Mouse (Mus musculus) limb, embryonic 14.5 days (tissue): ENCODE data around the gene Ildr2. TPM values are rescaled to one million over a fixed set of nuclear protein-coding genes. Genes with fewer than 3 reads are reported as not detected.

Experiments
- ATAC-seq: fragments of 200-750 bp; cut with Nextera tagmentation; 2 replicates; pipeline ENCODE4 v1.8.0; 2017; ENCODE audit warnings: low read depth, moderate number of reproducible peaks, moderate TSS enrichment; ENCODE audit not compliant: low FRiP score
- DNase-seq: peaks from one replicate; pipeline ENCODE4 v3.0.0-alpha.2; 2015; ENCODE audit warnings: low spot score
- H3K27ac ChIP-seq: fragments of 300-500 bp; sonication (generic); replicated peaks from 2 replicates; pipeline ENCODE4 v1.5.1; 2014; ENCODE audit warnings: low read depth, mild to moderate bottlenecking, low read length, moderate library complexity, mixed read lengths
- H3K27me3 ChIP-seq: fragments of 300-500 bp; sonication (generic); 2 replicates; pipeline ENCODE4 v1.6.1; 2014; ENCODE audit warnings: low read length, mixed read lengths; ENCODE audit not compliant: control insufficient read depth, insufficient read depth
- H3K36me3 ChIP-seq: fragments of 300-500 bp; sonication (generic); 2 replicates; pipeline ENCODE4 v1.6.1; 2014; ENCODE audit warnings: mild to moderate bottlenecking, low read length, moderate library complexity, mixed read lengths; ENCODE audit not compliant: control insufficient read depth, insufficient read depth
- H3K4me1 ChIP-seq: fragments of 300-500 bp; sonication (generic); 2 replicates; pipeline ENCODE4 v1.6.1; 2014; ENCODE audit warnings: antibody characterized with exemption, low read length, mixed read lengths; ENCODE audit not compliant: control insufficient read depth, insufficient read depth
- H3K4me2 ChIP-seq: fragments of 300-500 bp; sonication (generic); replicated peaks from 2 replicates; pipeline ENCODE4 v1.6.1; 2014; ENCODE audit warnings: low read depth, mild to moderate bottlenecking, low read length, moderate library complexity; ENCODE audit not compliant: severe bottlenecking
- H3K4me3 ChIP-seq: fragments of 300-500 bp; sonication (generic); replicated peaks from 2 replicates; pipeline ENCODE4 v1.5.1; 2014; ENCODE audit warnings: low read length
- H3K9ac ChIP-seq: fragments of 300-500 bp; sonication (generic); 2 replicates; pipeline ENCODE4 v1.6.1; 2014; ENCODE audit warnings: mild to moderate bottlenecking, low read depth, low read length, moderate library complexity; ENCODE audit not compliant: severe bottlenecking
- H3K9me3 ChIP-seq: fragments of 300-500 bp; sonication (generic); 2 replicates; pipeline ENCODE4 v1.6.1; 2016; ENCODE audit warnings: low read length; ENCODE audit not compliant: control insufficient read depth
- POLR2A ChIP-seq: fragments of 200-500 bp; IDR thresholded peaks from 2 replicates; pipeline ENCODE4 v1.8.0; 2012; ENCODE audit warnings: inconsistent platforms, mild to moderate bottlenecking, moderate library complexity, borderline replicate concordance; ENCODE audit not compliant: insufficient read depth, insufficient read length; ENCODE audit errors: extremely low read depth
- WGBS: fragments of 180-500 bp; shearing (Covaris S2); extraction: QIAGEN DNeasy Blood & Tissue Kit; methylation state at CpG from one replicate; pipeline ENCODE4 v1.1.7; 2014; 5-methylcytosine and 5-hydroxymethylcytosine counted together
- polyA plus RNA-seq, 2 experiments: library from polyadenylated mRNA; depleted of rRNA in 1 of 2; stranded (reverse) in 1 of 2; unstranded in 1 of 2; fragments of >200 nt; fragmentation: Nextera tagmentation in 1 of 2; extraction: Ambion mirVana in 1 of 2; gene quantifications; 2 replicates each; pipeline versions ENCODE4 v1.2.1 to v1.2.3; 2012 to 2014

Ildr2 gene
- polyA plus RNA-seq, 2 experiments: 0.31 to 0.33 TPM

- 37% methylated on average over 9 of the region's 9 CpGs for WGBS
- H3K36me3 ChIP-seq: no peaks in the 10 kb centered on the region
- peaks cover 22% of the 10 kb centered on the region for H3K4me1 ChIP-seq
Measured at GRCm38 (mm10) chr1:166279580-166280206, 25.8 kb downstream of the Ildr2 start.

DNA sequence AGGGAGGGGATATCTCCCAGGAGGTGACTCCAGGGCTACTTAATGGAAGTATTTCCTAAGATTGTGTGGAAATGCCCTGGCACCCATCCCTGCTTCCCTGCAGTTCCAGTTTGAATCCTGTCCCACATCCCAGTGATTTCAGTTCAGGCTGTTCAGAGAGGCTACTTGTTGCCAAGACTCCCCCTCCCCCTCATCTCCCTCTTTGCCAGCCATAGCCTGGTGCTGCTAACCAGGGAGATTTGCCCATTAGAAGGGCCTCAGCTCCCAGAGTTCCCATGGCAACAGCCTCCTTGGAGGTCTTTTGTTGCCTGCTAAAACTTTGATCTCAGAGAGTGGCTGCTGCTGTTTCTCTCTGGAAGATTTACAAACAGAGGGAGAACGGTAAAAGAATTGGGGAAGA lies 26.6 kb downstream of the Ildr2 start:
- WGBS: 12% methylated on average over 1 of the region's 1 CpGs
- DNase-seq: peak; percentile 55
- no peaks in the 10 kb centered on the region for H3K27me3 ChIP-seq
- no peaks in the 10 kb centered on the region for H3K9me3 ChIP-seq
- H3K9ac ChIP-seq: no peak overlapping the region
- peak; percentile 60; the same call in 1 of the 2 replicates for ATAC-seq
- H3K36me3 ChIP-seq: no peaks in the 10 kb centered on the region
- no peak overlapping the region for H3K4me3 ChIP-seq
- no peak overlapping the region for H3K27ac ChIP-seq
- no peak for TF ChIP-seq POLR2A
- H3K4me2 ChIP-seq: 0 out of 2 replicates have a peak overlapping the region, but pooled peaks have one; percentile 3
- peaks cover 22% of the 10 kb centered on the region for H3K4me1 ChIP-seq

More at GRCm38 (mm10) chr1:166279580-166280206, 25.8 kb downstream of the Ildr2 start:
- ATAC-seq (peak; percentile 24; the same call in 1 of the 2 replicates), DNase-seq (no peak)
- Histone ChIP-seq H3K4me3 (no peak overlapping the region), H3K4me2 (no peak overlapping the region), H3K9me3 (no peaks in the 10 kb centered on the region), H3K9ac (no peak overlapping the region), H3K27me3 (no peaks in the 10 kb centered on the region), H3K27ac (no peak overlapping the region)
- TF ChIP-seq POLR2A: no peak

GRCm38 (mm10) chr1:166281287-166281686 lies 27.3 kb downstream of the Ildr2 start:
- Histone ChIP-seq H3K4me2 (no peak overlapping the region), H3K36me3 (no peaks in the 10 kb centered on the region), H3K4me1 (peaks cover 22% of the 10 kb centered on the region), H3K27ac (no peak overlapping the region), H3K27me3 (no peaks in the 10 kb centered on the region), H3K4me3 (no peak overlapping the region), H3K9ac (no peak overlapping the region), H3K9me3 (no peaks in the 10 kb centered on the region)
- ATAC-seq (no peak), DNase-seq (no peak)
- WGBS: 45% methylated on average over 1 of the region's 1 CpGs
- no peak for TF ChIP-seq POLR2A

GRCm38 (mm10) chr1:166281836-166282235 lies 27.9 kb downstream of the Ildr2 start:
- Histone ChIP-seq H3K4me2 (no peak overlapping the region), H3K4me3 (no peak overlapping the region), H3K27me3 (no peaks in the 10 kb centered on the region), H3K9me3 (no peaks in the 10 kb centered on the region), H3K27ac (no peak overlapping the region), H3K4me1 (peaks cover 22% of the 10 kb centered on the region), H3K36me3 (no peaks in the 10 kb centered on the region), H3K9ac (no peak overlapping the region)
- TF ChIP-seq POLR2A: no peak
- 44% methylated on average over 3 of the region's 3 CpGs for WGBS
- no peak for ATAC-seq
- DNase-seq: no peak

DNA sequence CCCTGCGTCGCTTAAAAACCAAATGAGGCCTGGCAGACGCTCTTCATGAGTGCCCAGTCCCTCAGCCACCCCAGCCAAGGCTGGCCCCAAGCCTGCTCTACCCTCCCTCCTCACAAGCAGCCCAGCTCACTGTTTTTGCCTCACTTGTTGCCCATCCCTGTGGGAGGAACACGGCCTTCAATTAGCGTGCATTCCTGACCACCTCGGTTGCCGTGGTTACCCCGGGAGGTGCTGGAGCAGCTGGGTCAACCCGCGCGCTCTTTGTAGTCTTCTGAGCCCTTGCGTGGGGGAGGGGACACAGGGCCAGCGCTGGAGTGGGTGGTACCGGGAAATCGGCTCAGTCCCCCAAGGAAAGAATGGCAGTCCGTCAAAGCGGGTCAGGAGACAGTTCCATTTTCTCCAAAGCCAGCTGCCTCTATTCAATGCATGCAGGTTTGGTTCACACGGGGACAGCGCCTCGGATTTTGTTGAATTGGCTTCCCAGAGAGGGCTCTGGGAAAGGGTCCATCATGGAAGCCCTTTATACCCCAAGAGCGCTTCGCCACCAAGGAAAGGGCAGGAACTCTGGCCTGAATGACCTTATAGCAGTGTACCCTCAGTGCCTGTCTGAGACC lies 28.8 kb downstream of the Ildr2 start:
- Histone ChIP-seq H3K4me2 (peak overlapping the region; percentile 35), H3K9me3 (no peaks in the 10 kb centered on the region), H3K36me3 (no peaks in the 10 kb centered on the region), H3K27me3 (no peaks in the 10 kb centered on the region), H3K9ac (0 out of 2 replicates have a peak overlapping the region, but pooled peaks have one; percentile 9), H3K27ac (no peak overlapping the region), H3K4me3 (peak overlapping the region; percentile 21), H3K4me1 (peaks cover 22% of the 10 kb centered on the region)
- peak; percentile 58 for DNase-seq
- 6% methylated on average over 22 of the region's 22 CpGs for WGBS
- no peak for TF ChIP-seq POLR2A
- peak; percentile 64; the same call in 1 of the 2 replicates for ATAC-seq
